Mouse (Mus musculus): ENCODE measurements at regions not wholly inside any gene's neighbourhood (a gene's known extent, or its start where the extent isn't known, plus 50 kb on each side); places are given as distances from the start of the nearest gene placed in this dataset.
A peak's percentile ranks its signal among the peaks of the same experiment; 100 is the strongest.
"Not testable (repeated sequence)": the region's sequence is repeated elsewhere in the genome, so short reads cannot be mapped to it uniquely, and the experiment has no call there.

- 68% methylated on average over 6 of the region's 6 CpGs for WGBS
- H3K27me3 ChIP-seq (replicated peaks; ENCODE audit: control insufficient read depth, insufficient read depth, low read length): no peaks in the 10 kb centered on the region
These were observed 76.6 kb downstream of the Gm13691 start for GRCm38 (mm10) chr2:84066785-84067526.

GRCm38 (mm10) chr2:84068617-84069016 lies 78.3 kb downstream of the Gm13691 start:
- Histone ChIP-seq H3K36me3 (ENCODE audit: control insufficient read depth, insufficient read depth, low read length) (no peaks in the 10 kb centered on the region), H3K9me3 (ENCODE audit: control insufficient read depth, low read length) (no peaks in the 10 kb centered on the region), H3K4me2 (ENCODE audit: low read length) (no peak overlapping the region), H3K4me1 (ENCODE audit: control insufficient read depth, insufficient read depth, low read depth, low read length) (no peaks in the 10 kb centered on the region), H3K4me3 (ENCODE audit: low read length) (no peak overlapping the region), H3K27ac (ENCODE audit: low read depth, low read length) (no peak overlapping the region), H3K9ac (ENCODE audit: low read depth, low read length) (no peak overlapping the region), H3K27me3 (replicated peaks; ENCODE audit: control insufficient read depth, insufficient read depth, low read length) (no peaks in the 10 kb centered on the region)
- whole genome bisulfite sequencing: 90% methylated on average over 4 of the region's 4 CpGs
- ATAC-seq: no peak

More at GRCm38 (mm10) chr2:84066785-84067526, 76.6 kb downstream of the Gm13691 start:
- Histone ChIP-seq H3K9ac (ENCODE audit: low read depth, low read length) (no peak overlapping the region), H3K4me1 (ENCODE audit: control insufficient read depth, insufficient read depth, low read depth, low read length) (no peaks in the 10 kb centered on the region), H3K4me2 (ENCODE audit: low read length) (no peak overlapping the region), H3K36me3 (ENCODE audit: control insufficient read depth, insufficient read depth, low read length) (no peaks in the 10 kb centered on the region), H3K4me3 (ENCODE audit: low read length) (no peak overlapping the region), H3K27ac (ENCODE audit: low read depth, low read length) (no peak overlapping the region), H3K9me3 (ENCODE audit: control insufficient read depth, low read length) (no peaks in the 10 kb centered on the region)
- no peak for ATAC-seq

DNA sequence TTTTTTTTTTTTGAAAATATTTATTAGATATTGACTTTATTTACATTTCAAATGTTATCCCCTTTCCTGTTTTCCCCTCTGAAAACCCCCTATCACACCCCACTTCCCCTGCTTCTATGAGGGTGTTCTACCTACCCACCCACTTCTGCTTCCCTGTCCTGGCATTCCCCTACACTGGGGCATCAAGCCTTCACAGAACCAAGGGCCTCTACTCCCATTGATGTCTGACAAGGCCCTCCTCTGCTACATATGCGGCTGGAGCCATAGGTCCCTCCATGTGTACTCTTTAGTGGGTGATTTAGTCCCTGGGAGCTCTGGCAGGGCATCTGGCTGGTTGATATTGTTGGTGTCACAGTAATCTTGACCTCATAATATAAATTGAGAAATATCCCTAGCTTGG lies 79.1 kb downstream of the Gm13691 start:
- not testable (repeated sequence) for H3K9me3 ChIP-seq (ENCODE audit: control insufficient read depth, low read length); H3K4me2 ChIP-seq (ENCODE audit: low read length); H3K4me3 ChIP-seq (ENCODE audit: low read length); H3K27me3 ChIP-seq (replicated peaks; ENCODE audit: control insufficient read depth, insufficient read depth, low read length); H3K36me3 ChIP-seq (ENCODE audit: control insufficient read depth, insufficient read depth, low read length); H3K27ac ChIP-seq (ENCODE audit: low read depth, low read length); ATAC-seq; H3K4me1 ChIP-seq (ENCODE audit: control insufficient read depth, insufficient read depth, low read depth, low read length); H3K9ac ChIP-seq (ENCODE audit: low read depth, low read length)
- WGBS: 82% methylated on average over 1 of the region's 1 CpGs

GRCm38 (mm10) chr2:84072881-84073583 lies 82.7 kb downstream of the Gm13691 start:
- Histone ChIP-seq H3K4me3 (ENCODE audit: low read length) (no peak overlapping the region), H3K9me3 (ENCODE audit: control insufficient read depth, low read length) (no peaks in the 10 kb centered on the region), H3K4me1 (ENCODE audit: control insufficient read depth, insufficient read depth, low read depth, low read length) (no peaks in the 10 kb centered on the region), H3K9ac (ENCODE audit: low read depth, low read length) (no peak overlapping the region), H3K27me3 (replicated peaks; ENCODE audit: control insufficient read depth, insufficient read depth, low read length) (no peaks in the 10 kb centered on the region), H3K36me3 (ENCODE audit: control insufficient read depth, insufficient read depth, low read length) (no peaks in the 10 kb centered on the region), H3K27ac (ENCODE audit: low read depth, low read length) (no peak overlapping the region), H3K4me2 (ENCODE audit: low read length) (no peak overlapping the region)
- 85% methylated on average over 8 of the region's 8 CpGs for WGBS
- no peak for ATAC-seq

DNA sequence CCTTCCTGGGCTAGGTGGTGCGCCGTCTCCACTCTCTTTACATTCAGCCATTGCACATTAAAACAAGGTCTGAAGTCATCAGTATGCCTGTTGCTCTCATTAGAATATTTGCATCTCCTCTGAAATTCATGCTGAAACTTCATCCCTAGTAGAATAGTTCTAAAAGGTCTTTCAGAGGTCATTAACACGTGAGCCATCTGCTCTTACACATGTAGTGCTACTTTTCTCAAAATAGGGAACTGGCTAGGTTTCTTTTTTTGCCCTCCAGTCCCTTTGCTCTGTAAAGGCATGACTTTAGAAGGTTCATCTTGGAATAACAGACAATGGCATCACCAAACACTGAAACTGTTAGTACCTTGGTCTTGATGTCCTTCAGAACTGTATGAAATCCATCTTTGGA lies 85.6 kb downstream of the Gm13691 start:
- no peaks in the 10 kb centered on the region for H3K9me3 ChIP-seq (ENCODE audit: control insufficient read depth, low read length)
- whole genome bisulfite sequencing: 87% methylated on average over 3 of the region's 3 CpGs
- no peak overlapping the region for H3K4me2 ChIP-seq (ENCODE audit: low read length)
- no peak overlapping the region for H3K27ac ChIP-seq (ENCODE audit: low read depth, low read length)
- no peak overlapping the region for H3K9ac ChIP-seq (ENCODE audit: low read depth, low read length)
- no peaks in the 10 kb centered on the region for H3K36me3 ChIP-seq (ENCODE audit: control insufficient read depth, insufficient read depth, low read length)
- no peak for ATAC-seq
- H3K4me3 ChIP-seq (ENCODE audit: low read length): no peak overlapping the region
- H3K27me3 ChIP-seq (replicated peaks; ENCODE audit: control insufficient read depth, insufficient read depth, low read length): no peaks in the 10 kb centered on the region
- no peaks in the 10 kb centered on the region for H3K4me1 ChIP-seq (ENCODE audit: control insufficient read depth, insufficient read depth, low read depth, low read length)

GRCm38 (mm10) chr2:84079284-84079683 lies 88.9 kb downstream of the Gm13691 start:
- ATAC-seq: no peak
- 68% methylated on average over 8 of the region's 8 CpGs for WGBS
- Histone ChIP-seq H3K27me3 (replicated peaks; ENCODE audit: control insufficient read depth, insufficient read depth, low read length) (no peaks in the 10 kb centered on the region), H3K4me2 (ENCODE audit: low read length) (no peak overlapping the region), H3K4me3 (ENCODE audit: low read length) (no peak overlapping the region), H3K9ac (ENCODE audit: low read depth, low read length) (no peak overlapping the region), H3K4me1 (ENCODE audit: control insufficient read depth, insufficient read depth, low read depth, low read length) (no peaks in the 10 kb centered on the region), H3K9me3 (ENCODE audit: control insufficient read depth, low read length) (no peaks in the 10 kb centered on the region), H3K27ac (ENCODE audit: low read depth, low read length) (no peak overlapping the region), H3K36me3 (ENCODE audit: control insufficient read depth, insufficient read depth, low read length) (no peaks in the 10 kb centered on the region)

DNA sequence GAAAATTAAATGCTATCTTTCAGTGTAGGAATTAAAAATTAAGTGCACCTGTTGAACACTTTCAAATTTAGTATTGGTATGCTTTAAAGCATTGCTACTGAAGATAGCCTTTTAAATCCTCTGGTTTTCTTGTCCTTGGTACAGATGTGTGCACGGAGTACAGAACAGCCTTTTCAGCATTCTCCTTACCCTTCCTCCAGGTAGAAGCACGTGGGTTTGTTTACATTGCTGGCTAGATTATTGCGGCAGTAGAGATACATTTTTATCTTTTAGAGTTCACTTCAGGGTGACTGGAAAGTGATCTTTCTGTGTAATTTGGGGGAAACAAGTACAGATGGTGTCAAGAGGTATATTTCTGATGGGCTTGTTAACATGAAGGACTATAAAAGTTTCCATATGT lies 89.9 kb downstream of the Gm13691 start:
- H3K27ac ChIP-seq (ENCODE audit: low read depth, low read length): no peak overlapping the region
- no peaks in the 10 kb centered on the region for H3K27me3 ChIP-seq (replicated peaks; ENCODE audit: control insufficient read depth, insufficient read depth, low read length)
- H3K9me3 ChIP-seq (ENCODE audit: control insufficient read depth, low read length): no peaks in the 10 kb centered on the region
- H3K4me2 ChIP-seq (ENCODE audit: low read length): no peak overlapping the region
- no peak overlapping the region for H3K4me3 ChIP-seq (ENCODE audit: low read length)
- H3K4me1 ChIP-seq (ENCODE audit: control insufficient read depth, insufficient read depth, low read depth, low read length): no peaks in the 10 kb centered on the region
- no peak overlapping the region for H3K9ac ChIP-seq (ENCODE audit: low read depth, low read length)
- WGBS: 91% methylated on average over 3 of the region's 3 CpGs
- ATAC-seq: no peak
- no peaks in the 10 kb centered on the region for H3K36me3 ChIP-seq (ENCODE audit: control insufficient read depth, insufficient read depth, low read length)

DNA sequence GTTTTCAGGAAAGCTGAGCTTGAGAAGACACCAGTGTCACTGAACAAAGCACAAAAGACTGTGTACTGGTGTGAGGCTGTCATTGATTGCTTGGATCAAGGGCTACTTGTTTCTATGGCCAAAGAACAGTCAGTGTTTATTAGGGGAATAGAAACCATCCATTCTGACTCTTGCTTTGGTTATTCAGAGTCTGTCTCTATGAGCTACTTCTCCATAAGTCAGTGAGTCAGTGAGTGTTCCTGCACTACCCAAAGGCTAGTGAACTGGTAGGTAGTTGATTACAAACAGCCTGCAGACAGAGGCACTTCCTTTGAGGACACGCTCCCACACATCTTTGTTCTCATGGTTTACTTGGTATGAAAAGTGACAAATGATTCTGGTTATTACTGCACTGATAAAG lies 104.4 kb downstream of the Gm13691 start:
- no peak overlapping the region for H3K4me3 ChIP-seq (ENCODE audit: low read length)
- H3K36me3 ChIP-seq (ENCODE audit: control insufficient read depth, insufficient read depth, low read length): no peaks in the 10 kb centered on the region
- no peak overlapping the region for H3K27ac ChIP-seq (ENCODE audit: low read depth, low read length)
- H3K4me1 ChIP-seq (ENCODE audit: control insufficient read depth, insufficient read depth, low read depth, low read length): no peaks in the 10 kb centered on the region
- 85% methylated on average over 1 of the region's 1 CpGs for WGBS
- H3K9me3 ChIP-seq (ENCODE audit: control insufficient read depth, low read length): no peaks in the 10 kb centered on the region
- no peak overlapping the region for H3K9ac ChIP-seq (ENCODE audit: low read depth, low read length)
- no peaks in the 10 kb centered on the region for H3K27me3 ChIP-seq (replicated peaks; ENCODE audit: control insufficient read depth, insufficient read depth, low read length)
- 0 out of 2 replicates have a peak, but pooled peaks have one; percentile 17 for ATAC-seq
- no peak overlapping the region for H3K4me2 ChIP-seq (ENCODE audit: low read length)

DNA sequence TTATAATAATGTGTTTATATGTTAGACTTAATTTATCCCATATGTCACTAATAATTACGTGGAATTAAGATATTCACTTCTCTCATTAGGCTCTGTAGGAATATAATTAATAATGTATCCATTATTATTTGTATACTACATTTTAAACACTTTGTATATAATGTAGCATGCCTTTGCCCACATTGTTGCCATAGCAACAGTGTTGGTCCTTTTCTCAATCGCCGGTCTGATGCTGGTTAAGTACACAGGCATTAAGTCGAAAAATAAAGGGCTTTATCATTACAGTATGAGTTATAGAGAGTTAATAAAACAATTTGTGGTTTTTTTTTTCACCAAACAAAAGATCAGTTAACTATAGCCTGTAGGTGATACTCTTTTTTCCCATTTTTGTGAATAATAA lies 108.4 kb downstream of the Gm13691 start:
- no peak overlapping the region for H3K4me2 ChIP-seq (ENCODE audit: low read length)
- H3K36me3 ChIP-seq (ENCODE audit: control insufficient read depth, insufficient read depth, low read length): no peaks in the 10 kb centered on the region
- no peak overlapping the region for H3K27ac ChIP-seq (ENCODE audit: low read depth, low read length)
- no peak overlapping the region for H3K4me3 ChIP-seq (ENCODE audit: low read length)
- 62% methylated on average over 4 of the region's 4 CpGs for WGBS
- no peaks in the 10 kb centered on the region for H3K27me3 ChIP-seq (replicated peaks; ENCODE audit: control insufficient read depth, insufficient read depth, low read length)
- no peak overlapping the region for H3K9ac ChIP-seq (ENCODE audit: low read depth, low read length)
- H3K9me3 ChIP-seq (ENCODE audit: control insufficient read depth, low read length): no peaks in the 10 kb centered on the region
- no peaks in the 10 kb centered on the region for H3K4me1 ChIP-seq (ENCODE audit: control insufficient read depth, insufficient read depth, low read depth, low read length)
- no peak for ATAC-seq

All from hindbrain, embryonic 16.5 days (tissue).